Mouse (Mus musculus) MEL (cell line): Measurements from ENCODE around the gene Cd47.

ENCODE experiments used
- CHD2 ChIP-seq: IDR thresholded peaks from 2 replicates; pipeline ENCODE4 v1.6.1; 2011; ENCODE audit warnings: low read length, improper control_type of control experiment
- CTCF ChIP-seq, 3 experiments: IDR thresholded peaks in 2 of 3; conservative IDR thresholded peaks in 1 of 3; 2 replicates each; pipeline ENCODE4 v1.5.1; 2011 to 2012; ENCODE audit warnings: low read length in 3 of 3, low read depth in 2 of 3, mild to moderate bottlenecking in 2 of 3, improper control_type of control experiment in 1 of 3, inconsistent platforms in 1 of 3, mixed read lengths in 1 of 3, moderate library complexity in 1 of 3; ENCODE audit not compliant: control insufficient read depth in 1 of 3, insufficient read depth in 1 of 3, poor library complexity in 1 of 3, severe bottlenecking in 1 of 3
- E2F4 ChIP-seq: IDR thresholded peaks from 2 replicates; pipeline ENCODE4 v1.6.1; 2011; ENCODE audit warnings: low read depth, low read length, improper control_type of control experiment, borderline replicate concordance
- EP300 ChIP-seq, 2 experiments: IDR thresholded peaks; 2 replicates each; pipeline ENCODE4 v1.6.1; 2011; ENCODE audit warnings: improper control_type of control experiment in 2 of 2, low read length in 2 of 2, low read depth in 1 of 2, mild to moderate bottlenecking in 1 of 2
- ETS1 ChIP-seq: IDR thresholded peaks from 2 replicates; pipeline ENCODE4 v1.6.1; 2012; ENCODE audit warnings: low read depth, mild to moderate bottlenecking, inconsistent platforms, low read length, improper control_type of control experiment, moderate library complexity
- GATA1 ChIP-seq: IDR thresholded peaks from 2 replicates; pipeline ENCODE4 v1.6.1; 2011; ENCODE audit warnings: low read depth, low read length, improper control_type of control experiment
- HCFC1 ChIP-seq: IDR thresholded peaks from 2 replicates; pipeline ENCODE4 v1.6.1; 2012; ENCODE audit warnings: low read depth, mild to moderate bottlenecking, inconsistent platforms, low read length, improper control_type of control experiment, moderate library complexity
- MAFK ChIP-seq: IDR thresholded peaks from 2 replicates; pipeline ENCODE4 v1.6.1; 2011; ENCODE audit warnings: low read depth, mild to moderate bottlenecking, low read length, improper control_type of control experiment, borderline replicate concordance
- MAZ ChIP-seq: IDR thresholded peaks from 2 replicates; pipeline ENCODE4 v1.6.1; 2012; ENCODE audit warnings: low read depth, mild to moderate bottlenecking, inconsistent platforms, low read length, improper control_type of control experiment
- POLR2A ChIP-seq, 2 experiments: IDR thresholded peaks; 2 replicates each; pipeline ENCODE4 v1.6.1; 2011 to 2012; ENCODE audit warnings: low read length in 2 of 2, mild to moderate bottlenecking in 2 of 2, control low read depth in 1 of 2, improper control_type of control experiment in 1 of 2, low read depth in 1 of 2, moderate library complexity in 1 of 2; ENCODE audit not compliant: control insufficient read depth in 1 of 2, insufficient read depth in 1 of 2, poor library complexity in 1 of 2
- USF2 ChIP-seq, 2 experiments: IDR thresholded peaks; 2 replicates each; pipeline ENCODE4 v1.6.1; 2011 to 2012; ENCODE audit warnings: improper control_type of control experiment in 2 of 2, low read length in 2 of 2, borderline replicate concordance in 1 of 2, inconsistent platforms in 1 of 2, low read depth in 1 of 2, mild to moderate bottlenecking in 1 of 2; ENCODE audit not compliant: insufficient read depth in 1 of 2
- ZC3H11A ChIP-seq: IDR thresholded peaks from 2 replicates; pipeline ENCODE4 v1.6.1; 2012; ENCODE audit warnings: low read depth, mild to moderate bottlenecking, inconsistent platforms, low read length, improper control_type of control experiment

DNA sequence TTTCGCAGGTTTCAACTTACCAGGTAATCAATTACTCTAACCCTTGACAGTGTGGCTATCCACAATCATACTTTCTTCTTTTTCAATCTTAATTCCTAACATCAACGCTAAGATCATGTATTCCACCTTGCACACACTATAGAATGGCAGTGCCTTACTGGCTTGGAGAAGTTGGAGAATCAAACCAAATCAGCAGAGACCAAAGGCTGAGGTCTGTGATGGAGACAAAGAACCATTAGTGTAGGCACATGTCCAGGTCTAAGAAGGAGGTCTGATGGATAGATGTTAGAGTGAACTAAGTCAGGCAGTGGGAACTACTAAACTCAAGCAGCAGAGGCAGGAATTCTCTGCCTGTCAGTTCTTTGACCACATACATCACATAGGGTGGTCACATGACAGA, 139.0 kb downstream of the Cd47 start:
- no peak for TF ChIP-seq USF2 (IDR thresholded peaks at IDR 0.05; ENCODE audit: borderline replicate concordance in 1 of 2, insufficient read depth in 1 of 2, low read depth in 1 of 2, low read length in 2 of 2)
- no peak for TF ChIP-seq GATA1
- no peak for TF ChIP-seq CTCF (IDR thresholded peaks at IDR 0.05 in 2 of 3, conservative IDR thresholded peaks at IDR 0.05 in 1 of 3; ENCODE audit: control insufficient read depth in 1 of 3, insufficient read depth in 1 of 3, low read depth in 2 of 3, low read length in 3 of 3, poor library complexity in 1 of 3, severe bottlenecking in 1 of 3)
- no peak for TF ChIP-seq ZC3H11A
- TF ChIP-seq E2F4, result no peak
- no peak for TF ChIP-seq EP300 (IDR thresholded peaks at IDR 0.05; ENCODE audit: low read depth in 1 of 2, low read length in 2 of 2)
- no peak for TF ChIP-seq ETS1
- TF ChIP-seq CHD2, result no peak
- no peak for TF ChIP-seq POLR2A (IDR thresholded peaks at IDR 0.05; ENCODE audit: control insufficient read depth in 1 of 2, insufficient read depth in 1 of 2, low read depth in 1 of 2, low read length in 2 of 2, poor library complexity in 1 of 2)
- no peak for TF ChIP-seq HCFC1
- no peak for TF ChIP-seq MAFK
- no peak for TF ChIP-seq MAZ
